Mouse (Mus musculus) neutrophil, adult 5-6 weeks (primary cell): ENCODE data around the gene Ctnnd1. TPM values are rescaled to one million over a fixed set of nuclear protein-coding genes. Genes with fewer than 3 reads are reported as not detected.

ENCODE experiments used
- total RNA-seq: library from RNA; stranded (forward); fragments of 200-1000 nt; gene quantifications from 2 replicates; pipeline ENCODE4 v1.2.3, GENCODE M21; 2017

Gene Ctnnd1
- total RNA-seq, 1 experiment from 2014 or later: 4.2 TPM

Other genes starting within 250 kb of the Ctnnd1 start
- gene Calcrl, start 225.4 kb downstream of the Ctnnd1 start, total RNA-seq: 36.7 and 37.8 TPM in 2 replicates
- 1.5 and 2.8 TPM in 2 replicates for gene Tfpi, start 174.0 kb downstream of the Ctnnd1 start, total RNA-seq
- not detected in 2 replicates for gene Btbd18, start 8.3 kb upstream of the Ctnnd1 start, total RNA-seq
- gene Selenoh, start 20.0 kb upstream of the Ctnnd1 start, total RNA-seq: 20.6 and 24.8 TPM in 2 replicates
- 0.12 TPM in 1 of 2 replicates, not detected in the other for gene Gm28635, start 27.3 kb upstream of the Ctnnd1 start, total RNA-seq
- gene Med19, start 27.6 kb upstream of the Ctnnd1 start, total RNA-seq: 14.5 and 16.5 TPM in 2 replicates
- 18.4 and 20.1 TPM in 2 replicates for gene Tmx2, start 28.4 kb upstream of the Ctnnd1 start, total RNA-seq
- gene Zdhhc5, start 64.4 kb upstream of the Ctnnd1 start, total RNA-seq: 33.3 and 37.8 TPM in 2 replicates
- gene Clp1, start 76.6 kb upstream of the Ctnnd1 start, total RNA-seq: 41.6 and 50.2 TPM in 2 replicates
- 0.23 and 0.25 TPM in 2 replicates for gene Ypel4, start 83.3 kb upstream of the Ctnnd1 start, total RNA-seq
- gene Gm19426, start 92.9 kb upstream of the Ctnnd1 start, total RNA-seq: not detected in 2 replicates
- not detected in 2 replicates for gene Serping1, start 124.7 kb upstream of the Ctnnd1 start, total RNA-seq
- 95.3 and 99.8 TPM in 2 replicates for gene Ube2l6, start 148.1 kb upstream of the Ctnnd1 start, total RNA-seq
- gene Smtnl1, start 171.9 kb upstream of the Ctnnd1 start, total RNA-seq: not detected in 2 replicates
- gene Timm10, start 176.2 kb upstream of the Ctnnd1 start, total RNA-seq: 10.0 and 10.3 TPM in 2 replicates
- 3.4 and 4.7 TPM in 2 replicates for gene Slc43a1, start 188.1 kb upstream of the Ctnnd1 start, total RNA-seq
- gene Rtn4rl2, start 235.9 kb upstream of the Ctnnd1 start, total RNA-seq: not detected in 2 replicates